Mouse (Mus musculus) NIH3T3 (cell line): ENCODE data around the gene Atp6v0e.

Experiments
- DNase-seq: peaks from one replicate; pipeline ENCODE4 v3.0.0-alpha.2; 2012; ENCODE audit warnings: low read depth

Gene Atp6v0e

GRCm38 (mm10) chr17:26717868-26718267 is 54.8 kb downstream of the Atp6v0e start:
- DNase-seq: no peak

GRCm38 (mm10) chr17:26719405-26719804 is 56.4 kb downstream of the Atp6v0e start:
- no peak for DNase-seq

- DNase-seq: no peak
These were observed 58.8 kb downstream of the Atp6v0e start for GRCm38 (mm10) chr17:26721802-26722201.

GRCm38 (mm10) chr17:26724790-26725189 is 61.8 kb downstream of the Atp6v0e start:
- DNase-seq: no peak

- DNase-seq: no peak
These were observed 63.6 kb downstream of the Atp6v0e start for GRCm38 (mm10) chr17:26726674-26727073.

- peak; percentile 89 for DNase-seq
These were observed 64.2 kb downstream of the Atp6v0e start for GRCm38 (mm10) chr17:26727110-26727755.

- DNase-seq: no peak
These were observed 79.5 kb downstream of the Atp6v0e start for GRCm38 (mm10) chr17:26742581-26742980.

- no peak for DNase-seq
These were observed 80.3 kb downstream of the Atp6v0e start for GRCm38 (mm10) chr17:26743294-26743693.
